Mouse (Mus musculus): ENCODE measurements around the gene Slc22a2.

GRCm38 (mm10) chr17:12583991-12584390 is at the start of gene Slc22a2:
- TF ChIP-seq POLR2A (IDR thresholded peaks at IDR 0.05; ENCODE audit: borderline replicate concordance, low read depth, low read length) (no peak), CTCF (IDR thresholded peaks at IDR 0.05; ENCODE audit: low read depth, low read length) (no peak)

All from bone marrow macrophage, adult 2 months (primary cell).